Mouse (Mus musculus) effector memory CD4-positive, alpha-beta T cell, adult 5 months (primary cell): ENCODE data around the gene Clstn1. TPM values are rescaled to one million over a fixed set of nuclear protein-coding genes. Genes with fewer than 3 reads are reported as not detected.

Experiments
- polyA plus RNA-seq: library from polyadenylated mRNA; unstranded; fragments of 100-300 nt; shearing (Covaris generic); gene quantifications from one replicate; pipeline ENCODE4 v1.2.1, GENCODE M21; 2017

Gene Clstn1
- 24.1 TPM for polyA plus RNA-seq

DNA sequence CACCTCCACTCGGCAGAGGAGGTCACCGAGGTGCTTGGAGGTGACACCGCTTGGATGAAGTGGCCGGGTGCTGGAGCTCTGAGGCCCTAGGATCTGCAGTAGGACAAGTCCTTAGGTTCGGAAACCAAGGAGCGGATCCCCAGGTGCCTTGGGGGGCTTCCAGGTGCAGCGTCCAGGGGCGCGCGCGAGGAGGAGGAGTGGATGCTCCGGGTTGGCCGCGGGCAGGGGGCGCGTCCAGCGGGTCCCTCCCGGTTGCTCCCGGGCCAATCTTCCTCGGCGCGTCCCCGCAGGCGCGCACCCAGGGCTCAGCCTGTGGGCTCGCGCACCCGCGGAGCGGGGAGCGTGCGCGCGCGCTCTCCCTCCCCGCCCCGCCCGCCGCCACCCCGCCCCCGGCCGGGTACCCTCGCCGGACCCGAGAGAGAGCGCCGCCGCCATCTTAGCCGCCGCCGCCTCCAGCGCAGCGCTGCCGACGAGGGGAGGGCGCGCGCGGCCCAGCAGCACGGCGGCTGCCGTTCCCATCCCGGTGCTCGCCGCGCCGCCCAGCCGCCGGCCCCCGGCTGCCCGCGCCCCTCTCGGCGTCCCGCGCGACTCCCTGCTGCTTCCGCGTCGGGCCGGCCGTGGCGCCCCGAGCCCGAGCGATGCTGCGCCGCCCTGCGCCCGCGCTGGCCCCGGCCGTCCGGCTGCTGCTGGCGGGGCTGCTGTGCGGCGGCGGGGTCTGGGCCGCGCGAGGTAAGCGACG is at the start of gene Clstn1:
TSS of gene Clstn1 (plus strand) at position 425 of the 739 bp plus-strand sequence.

Other genes starting within 250 kb of the Clstn1 start
- 33.5 TPM for gene Ube4b, start 159.7 kb upstream of the Clstn1 start, polyA plus RNA-seq
- gene Rbp7, start 131.5 kb upstream of the Clstn1 start, polyA plus RNA-seq: not detected
- not detected for gene Tmem274, start 109.1 kb upstream of the Clstn1 start, polyA plus RNA-seq
- gene Nmnat1, start 101.3 kb upstream of the Clstn1 start, polyA plus RNA-seq: 2.6 TPM
- gene Lzic, start 101.2 kb upstream of the Clstn1 start, polyA plus RNA-seq: 15.4 TPM
- 3.4 TPM for gene Ctnnbip1, start 68.2 kb upstream of the Clstn1 start, polyA plus RNA-seq
- gene Pik3cd, start 116.1 kb downstream of the Clstn1 start, polyA plus RNA-seq: 296 TPM
- gene Tmem201, start 151.6 kb downstream of the Clstn1 start, polyA plus RNA-seq: 12.6 TPM
- gene Slc25a33, start 187.8 kb downstream of the Clstn1 start, polyA plus RNA-seq: 11.6 TPM